Comparison of ENCODE assay signal across 8 mouse cellular contexts in the genomic region with DNA sequence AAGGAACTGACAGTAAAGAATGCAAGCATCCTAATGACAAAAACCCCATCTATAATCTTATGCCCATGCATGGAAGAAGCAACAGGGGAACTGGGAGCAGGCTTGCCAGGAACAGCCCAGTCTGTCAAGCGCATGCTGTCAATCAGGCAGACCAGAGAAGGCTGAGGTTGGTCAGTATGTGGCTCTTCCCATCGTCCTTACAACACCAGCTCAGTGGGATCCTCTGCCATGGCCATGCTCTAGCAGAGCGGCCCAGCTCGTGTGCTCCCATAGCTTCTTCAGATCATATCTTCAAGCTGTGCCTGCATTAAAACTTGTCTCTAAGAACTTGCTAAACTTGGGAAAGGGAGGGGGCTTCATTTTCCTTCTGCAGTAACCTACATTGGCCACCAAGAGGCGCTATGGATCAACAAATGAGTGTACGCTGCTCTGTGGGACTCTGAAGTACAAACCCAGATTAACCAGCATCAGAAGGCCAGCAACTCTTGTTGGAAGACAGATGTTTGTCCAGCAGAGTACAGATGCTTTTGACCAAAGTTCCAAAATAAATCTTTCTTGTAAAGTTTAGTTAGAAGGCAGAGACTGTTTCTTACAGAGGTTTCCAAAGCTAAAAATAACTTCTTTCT.
A peak's percentile ranks its signal among the peaks of the same experiment; 100 is the strongest.
DNase-seq lines count a peak whose midpoint lies in the region; TF ChIP-seq lines count a peak whose summit lies in the region.

No protein-coding gene starts in this region.

- peak; percentile 88 for TF ChIP-seq CTCF in gastrocnemius, adult 2 months (IDR thresholded peaks at IDR 0.05)

- DNase-seq in adrenal gland, postnatal 10 days: peak; percentile 61
- no peak for DNase-seq in adrenal gland, postnatal 4 days (ENCODE audit: low spot score in 2 of 2)
- peak; percentile 59 for DNase-seq in A20 (ENCODE audit: low read depth, low spot score)
- DNase-seq in c-Kit-positive CD71-negative TER-119-negative erythroid progenitor cells, embryonic 14.5 days (ENCODE audit: low read depth): peak; percentile 56
- peak; percentile 43 for DNase-seq in gastrocnemius, adult 2 months
- peak; percentile 74 for DNase-seq in kidney, postnatal 14 days
- peak; percentile 60 for DNase-seq in lung, postnatal 36 days
- DNase-seq in testis, postnatal 14 days (ENCODE audit: low spot score): peak; percentile 38

- intact Hi-C loops in gastrocnemius, adult 2 months (cut with DNase I): loop anchor here (2.0 to 10.0 kb wide), 3 partner anchors 121 to 845 kb away; partner anchors contain the start of genes Fip1l1 and Scfd2

- H3K4me3 ChIP-seq in gastrocnemius, adult 2 months: no peak overlapping the region

- peak overlapping the region; percentile 54 for H3K27ac ChIP-seq in gastrocnemius, adult 2 months

Comparison
In these comparisons a context has a peak if more than half of its experiments do, and no peak if none do; other contexts are left out.
1. DNase-seq: peak in adrenal gland, postnatal 10 days (single experiment), A20 (single experiment), c-Kit-positive CD71-negative TER-119-negative erythroid progenitor cells, embryonic 14.5 days (single experiment), gastrocnemius, adult 2 months (single experiment), kidney, postnatal 14 days (single experiment), lung, postnatal 36 days (single experiment) and testis, postnatal 14 days (single experiment); none in adrenal gland, postnatal 4 days (0 of 2).